Mouse (Mus musculus): Measurements from ENCODE around the gene Nebl. TPM values are rescaled to one million over a fixed set of nuclear protein-coding genes. Genes with fewer than 3 reads are reported as not detected.
"Not testable (repeated sequence)": the region's sequence is repeated elsewhere in the genome, so short reads cannot be mapped to it uniquely, and the experiment has no call there.

Nebl gene
- total RNA-seq, 2 experiments from 2014 or later = 5.5 to 8.2 TPM

DNA sequence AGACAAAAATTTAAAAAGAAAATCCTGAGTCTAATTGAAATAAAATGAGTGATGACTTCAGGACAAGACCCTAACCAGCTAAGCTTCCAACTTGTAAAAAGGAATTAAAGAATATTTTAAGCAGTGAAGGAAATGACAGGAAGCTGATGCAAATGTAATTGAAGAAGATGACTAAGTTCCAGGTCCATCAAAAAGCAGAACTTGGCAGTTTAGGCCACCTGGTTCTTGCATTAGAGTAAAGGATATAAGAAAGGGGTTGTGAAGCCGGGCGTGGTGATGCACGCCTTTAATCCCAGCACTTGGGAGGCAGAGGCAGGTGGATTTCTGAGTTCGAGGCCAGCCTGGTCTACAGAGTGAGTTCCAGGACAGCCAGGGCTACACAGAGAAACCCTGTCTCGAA, 436.0 kb downstream of the Nebl start:
- not testable (repeated sequence) for DNase-seq (ENCODE audit: low spot score in 2 of 2)

Small RNA genes lying within 50 kb of the gene (microRNA-seq; reads per million reads assigned to microRNA genes)
- gene Mir6419 (ENCODE audit: borderline number of aligned reads in 2 of 2) = 0 reads per million in 2 experiments
